ENCODE assay signal across 27 mouse cellular contexts in the genomic region with DNA sequence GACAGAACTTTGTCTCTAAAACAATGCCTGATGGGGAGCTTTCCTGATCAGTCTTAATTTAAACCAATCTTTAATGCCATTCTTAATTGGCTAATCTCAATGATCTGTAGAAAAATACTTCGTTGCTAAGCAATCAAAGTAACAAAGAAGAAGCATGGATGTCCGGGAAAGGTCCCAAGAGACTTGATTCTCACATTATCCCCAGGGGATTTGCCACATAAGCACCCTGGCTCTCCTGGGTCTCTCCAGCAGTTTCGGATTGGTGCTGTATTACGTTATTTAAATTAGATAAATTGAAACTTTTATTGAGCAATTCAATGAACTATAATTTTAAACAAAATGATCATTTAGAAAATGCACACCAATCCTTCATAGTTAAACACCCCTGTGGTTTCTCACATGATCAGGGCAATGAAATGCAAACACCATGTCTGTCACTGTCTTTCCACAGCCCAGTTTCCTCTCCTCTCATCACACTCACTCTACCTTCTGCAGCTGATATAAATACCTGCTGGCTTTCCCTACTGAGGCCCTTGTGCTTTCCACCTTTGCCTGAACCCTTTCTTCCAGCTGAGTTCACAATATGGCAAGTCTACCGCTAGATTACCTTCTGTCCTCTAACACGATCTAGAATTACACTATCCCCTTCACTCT. TPM values are rescaled to one million over a fixed set of nuclear protein-coding genes. Genes with fewer than 3 reads are reported as not detected.
DNase-seq lines count a peak whose midpoint lies in the region; ATAC-seq and TF ChIP-seq lines count a peak whose summit lies in the region.
"Had no signal": no experiment of that assay in that cellular context is flagged by ENCODE, and none has a peak within 500 bp of the region (broad histone marks: within the 10 kb centered on the region; RNA-seq: fewer than 3 reads in every experiment).

No protein-coding gene starts in this region.

- TF ChIP-seq CTCF in layer of hippocampus, adult 2 months (conservative IDR thresholded peaks at IDR 0.05): no peak
- no peak for TF ChIP-seq CTCF in midbrain, postnatal 0 days (IDR thresholded peaks at IDR 0.05)

- peak; percentile 22; the same call in 1 of the 2 replicates for ATAC-seq in embryonic facial prominence, embryonic 14.5 days (ENCODE audit: low read depth)
- ATAC-seq in forebrain, embryonic 12.5 days (ENCODE audit: low FRiP score): peak; percentile 47; the same call in 1 of the 2 replicates
- ATAC-seq in midbrain, postnatal 0 days (ENCODE audit: low FRiP score): no peak
- ATAC-seq: intestine, embryonic 15.5 days; liver, embryonic 12.5 days had no signal

- no peak overlapping the region for H3K4me2 ChIP-seq in embryonic facial prominence, embryonic 14.5 days (ENCODE audit: low read depth, low read length)
- H3K4me2 ChIP-seq in forebrain, embryonic 12.5 days: no peak overlapping the region
- no peak overlapping the region for H3K4me2 ChIP-seq in midbrain, postnatal 0 days (ENCODE audit: low read depth, low read length, poor library complexity, severe bottlenecking)
- H3K4me2 ChIP-seq: embryonic facial prominence, embryonic 15.5 days; heart, embryonic 15.5 days; intestine, embryonic 15.5 days; limb, embryonic 13.5 days; liver, embryonic 12.5 days; midbrain, embryonic 12.5 days had no signal

- no peaks in the 10 kb centered on the region for H3K27me3 ChIP-seq in embryonic facial prominence, embryonic 14.5 days (replicated peaks; ENCODE audit: control insufficient read depth, insufficient read depth, low read length)
- H3K27me3 ChIP-seq in embryonic facial prominence, embryonic 10.5 days (replicated peaks; ENCODE audit: low read depth, poor library complexity, severe bottlenecking): no peaks in the 10 kb centered on the region
- H3K27me3 ChIP-seq in forebrain, embryonic 12.5 days: no peaks in the 10 kb centered on the region
- H3K27me3 ChIP-seq in midbrain, postnatal 0 days (ENCODE audit: insufficient read depth, low read length): no peaks in the 10 kb centered on the region
- H3K27me3 ChIP-seq: embryonic facial prominence, embryonic 15.5 days; heart, embryonic 15.5 days; intestine, embryonic 15.5 days; limb, embryonic 13.5 days; liver, embryonic 12.5 days; midbrain, embryonic 12.5 days had no signal

- H3K9me3 ChIP-seq in embryonic facial prominence, embryonic 14.5 days (ENCODE audit: control insufficient read depth, low read length): no peaks in the 10 kb centered on the region
- H3K9me3 ChIP-seq in embryonic facial prominence, embryonic 10.5 days: no peaks in the 10 kb centered on the region
- no peaks in the 10 kb centered on the region for H3K9me3 ChIP-seq in forebrain, embryonic 12.5 days
- H3K9me3 ChIP-seq in midbrain, postnatal 0 days (ENCODE audit: low read length): no peaks in the 10 kb centered on the region
- H3K9me3 ChIP-seq: embryonic facial prominence, embryonic 15.5 days; heart, embryonic 15.5 days; intestine, embryonic 15.5 days; limb, embryonic 13.5 days; liver, embryonic 12.5 days; midbrain, embryonic 12.5 days had no signal

- no peak overlapping the region for H3K9ac ChIP-seq in embryonic facial prominence, embryonic 14.5 days (ENCODE audit: low read depth, low read length)
- H3K9ac ChIP-seq in forebrain, embryonic 12.5 days: no peak overlapping the region
- H3K9ac ChIP-seq in midbrain, postnatal 0 days (replicated peaks; ENCODE audit: low read length, poor library complexity, severe bottlenecking): no peak overlapping the region
- H3K9ac ChIP-seq: embryonic facial prominence, embryonic 15.5 days; heart, embryonic 15.5 days; intestine, embryonic 15.5 days; limb, embryonic 13.5 days; liver, embryonic 12.5 days; midbrain, embryonic 12.5 days had no signal

- no peak for DNase-seq in embryonic facial prominence, embryonic 14.5 days (ENCODE audit: low spot score)
- no peak for DNase-seq in embryonic facial prominence, embryonic 10.5 days (ENCODE audit: low spot score)
- no peak for DNase-seq in layer of hippocampus, adult 2 months (ENCODE audit: low spot score in 2 of 2)
- DNase-seq in layer of hippocampus, adult 11-12 months (ENCODE audit: low spot score): no peak
- peak; percentile 44 for DNase-seq in midbrain, postnatal 0 days (ENCODE audit: low spot score)
- DNase-seq in adrenal gland, adult (ENCODE audit: inconsistent age in 2 of 2, low spot score in 1 of 2): no peak
- no peak for DNase-seq in kidney, adult 8-10 months
- DNase-seq: adrenal gland, postnatal 14 days; cerebellum, adult 8-10 months; cerebellum, postnatal 36 days; embryo, embryonic 11 days; gastrocnemius, postnatal 25 days; heart, adult 2 months; heart, postnatal 36 days; kidney, adult 9 months; kidney, postnatal 14 days; layer of hippocampus, postnatal 36 days; lung, adult 18-20 months; lung, postnatal 10 days; right cerebral cortex, postnatal 14 days had no signal

- 52% methylated on average over 6 of the region's 6 CpGs for WGBS in embryonic facial prominence, embryonic 14.5 days
- 69% methylated on average over 6 of the region's 6 CpGs for WGBS in embryonic facial prominence, embryonic 10.5 days
- WGBS in forebrain, embryonic 12.5 days: 47% methylated on average over 6 of the region's 6 CpGs
- 49% methylated on average over 6 of the region's 6 CpGs for WGBS in midbrain, postnatal 0 days

- H3K36me3 ChIP-seq in embryonic facial prominence, embryonic 14.5 days (ENCODE audit: control insufficient read depth, insufficient read depth, low read length): peaks cover 5% of the 10 kb centered on the region; the same call in 1 of the 2 replicates
- no peaks in the 10 kb centered on the region; the same call in 1 of the 2 replicates for H3K36me3 ChIP-seq in embryonic facial prominence, embryonic 10.5 days (replicated peaks)
- no peaks in the 10 kb centered on the region; the same call in 1 of the 2 replicates for H3K36me3 ChIP-seq in forebrain, embryonic 12.5 days (replicated peaks)
- 0 out of 2 replicates have a peak, but pooled peaks cover 3% of the 10 kb centered on the region for H3K36me3 ChIP-seq in midbrain, postnatal 0 days (ENCODE audit: insufficient read depth, low read length)
- H3K36me3 ChIP-seq: heart, embryonic 15.5 days; intestine, embryonic 15.5 days; limb, embryonic 13.5 days; liver, embryonic 12.5 days; midbrain, embryonic 12.5 days had no signal

- H3K4me3 ChIP-seq in embryonic facial prominence, embryonic 14.5 days (ENCODE audit: low read depth, low read length): no peak overlapping the region
- no peak overlapping the region for H3K4me3 ChIP-seq in embryonic facial prominence, embryonic 10.5 days
- H3K4me3 ChIP-seq in layer of hippocampus, adult 2 months: peak overlapping the region; percentile 2; the same call in 1 of the 2 replicates
- H3K4me3 ChIP-seq in forebrain, embryonic 12.5 days (replicated peaks): no peak overlapping the region
- no peak overlapping the region for H3K4me3 ChIP-seq in midbrain, postnatal 0 days (ENCODE audit: low read depth, low read length)
- H3K4me3 ChIP-seq: embryonic facial prominence, embryonic 15.5 days; heart, adult 2 months; heart, embryonic 15.5 days; intestine, embryonic 15.5 days; limb, embryonic 13.5 days; liver, embryonic 12.5 days; midbrain, embryonic 12.5 days had no signal

- no peak overlapping the region for H3K27ac ChIP-seq in embryonic facial prominence, embryonic 14.5 days (replicated peaks; ENCODE audit: low read depth, low read length)
- H3K27ac ChIP-seq in embryonic facial prominence, embryonic 10.5 days (replicated peaks): no peak overlapping the region
- H3K27ac ChIP-seq in layer of hippocampus, adult 2 months: peak overlapping the region; percentile 65
- H3K27ac ChIP-seq in forebrain, embryonic 12.5 days: no peak overlapping the region
- no peak overlapping the region for H3K27ac ChIP-seq in midbrain, postnatal 0 days (ENCODE audit: low read depth, low read length)
- H3K27ac ChIP-seq: embryonic facial prominence, embryonic 15.5 days; heart, adult 2 months; heart, embryonic 15.5 days; intestine, embryonic 15.5 days; limb, embryonic 13.5 days; liver, embryonic 12.5 days; midbrain, embryonic 12.5 days had no signal

- no peaks in the 10 kb centered on the region for H3K4me1 ChIP-seq in embryonic facial prominence, embryonic 14.5 days (ENCODE audit: control insufficient read depth, insufficient read depth, low read length)
- peaks cover 4% of the 10 kb centered on the region; the same call in 1 of the 2 replicates for H3K4me1 ChIP-seq in embryonic facial prominence, embryonic 10.5 days
- peaks cover 3% of the 10 kb centered on the region; the same call in 1 of the 2 replicates for H3K4me1 ChIP-seq in forebrain, embryonic 12.5 days
- no peaks in the 10 kb centered on the region for H3K4me1 ChIP-seq in midbrain, postnatal 0 days (ENCODE audit: insufficient read depth, low read length)
- H3K4me1 ChIP-seq: embryonic facial prominence, embryonic 15.5 days; heart, embryonic 15.5 days; intestine, embryonic 15.5 days; liver, embryonic 12.5 days had no signal

RNA-seq across cellular contexts. Expression of a gene that starts 22.3 kb away (rescaled TPM):
- polyA plus RNA-seq in embryonic facial prominence, embryonic 14.5 days (2014; fragmentation: Nextera tagmentation; extraction: Ambion mirVana): 14.4 and 19.4 TPM in 2 replicates
- 10.9 and 14.9 TPM in 2 replicates for polyA plus RNA-seq in embryonic facial prominence, embryonic 10.5 days (2016; fragmentation: Nextera tagmentation; extraction: Ambion mirVana)
- 100 to 1,000 TPM; 265 to 269 TPM for total RNA-seq in layer of hippocampus, adult 2 months (2021)
- 29.8 and 30.9 TPM in 2 replicates for polyA plus RNA-seq in forebrain, embryonic 12.5 days (2016; fragmentation: Nextera tagmentation; extraction: Ambion mirVana)
- total RNA-seq in midbrain, postnatal 0 days (2014; rRNA removed): 32.2 and 33.9 TPM in 2 replicates
- 23.6 and 27.3 TPM in 2 replicates for polyA plus RNA-seq in midbrain, postnatal 0 days (2015; fragmentation: Nextera tagmentation; extraction: Ambion mirVana)
